Mouse (Mus musculus): ENCODE results near the gene Ebi3.
A peak's percentile ranks its signal among the peaks of the same experiment; 100 is the strongest.

Gene Ebi3

DNA sequence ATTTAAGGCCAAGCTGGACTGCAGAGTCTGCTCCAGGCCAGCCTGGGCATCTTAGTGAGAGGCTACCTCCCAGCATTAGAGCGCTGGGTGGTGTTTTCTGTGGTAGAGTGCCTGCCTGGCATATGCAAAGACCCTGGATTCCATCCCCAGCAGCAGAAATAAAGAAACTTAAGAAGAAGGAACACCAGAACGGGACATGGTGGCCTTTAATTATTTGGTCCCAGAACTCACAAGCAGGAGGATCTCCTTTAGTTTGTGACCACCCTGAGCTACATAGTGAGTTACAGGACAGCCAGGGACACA lies 6.1 kb downstream of the Ebi3 start:
- DNase-seq (ENCODE audit: low read depth, low spot score): no peak

DNA sequence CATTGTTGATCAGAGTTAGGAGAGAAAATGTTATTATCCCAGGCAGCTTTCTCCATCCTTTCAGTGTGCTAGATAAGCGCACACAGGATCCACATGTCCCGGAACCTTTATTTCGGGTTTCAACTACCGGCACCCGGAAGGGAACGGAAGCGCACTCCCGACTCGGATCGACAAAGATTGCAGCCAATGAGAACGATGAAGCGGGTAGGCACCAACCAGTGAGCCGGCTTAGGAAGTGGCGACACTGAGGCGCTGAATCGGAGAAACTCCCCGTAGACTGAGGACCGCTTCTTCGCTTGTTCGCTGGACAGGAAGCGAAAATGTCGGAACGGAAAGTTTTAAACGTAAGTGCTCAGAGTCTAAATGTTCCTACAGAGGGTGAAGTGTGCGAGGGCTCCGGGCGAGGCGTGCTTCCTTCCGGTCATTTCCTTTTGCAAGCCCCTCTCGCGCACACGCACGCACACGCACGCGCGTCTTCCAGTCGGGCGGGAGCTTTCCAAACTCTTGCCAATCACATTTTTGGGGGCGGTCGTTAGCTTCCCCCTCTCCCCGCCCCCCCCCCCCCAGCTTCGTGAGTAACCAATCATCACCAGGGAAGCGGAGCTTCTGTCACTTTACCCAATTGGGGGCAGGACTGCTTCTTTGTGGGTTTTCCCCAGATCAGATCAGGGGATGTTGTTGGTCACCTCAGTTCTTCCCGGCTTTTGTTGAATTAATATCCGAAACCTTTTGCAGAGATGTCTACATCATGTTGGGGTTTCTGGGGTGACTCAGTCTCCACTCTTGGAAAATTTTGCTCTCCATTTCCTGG lies 6.7 kb downstream of the Ebi3 start, which contains the start of gene Yju2:
TSS of gene Yju2 (plus strand) at position 182 of the 811 bp plus-strand sequence.
- peak; percentile 97 for DNase-seq (ENCODE audit: low read depth, low spot score)

DNA sequence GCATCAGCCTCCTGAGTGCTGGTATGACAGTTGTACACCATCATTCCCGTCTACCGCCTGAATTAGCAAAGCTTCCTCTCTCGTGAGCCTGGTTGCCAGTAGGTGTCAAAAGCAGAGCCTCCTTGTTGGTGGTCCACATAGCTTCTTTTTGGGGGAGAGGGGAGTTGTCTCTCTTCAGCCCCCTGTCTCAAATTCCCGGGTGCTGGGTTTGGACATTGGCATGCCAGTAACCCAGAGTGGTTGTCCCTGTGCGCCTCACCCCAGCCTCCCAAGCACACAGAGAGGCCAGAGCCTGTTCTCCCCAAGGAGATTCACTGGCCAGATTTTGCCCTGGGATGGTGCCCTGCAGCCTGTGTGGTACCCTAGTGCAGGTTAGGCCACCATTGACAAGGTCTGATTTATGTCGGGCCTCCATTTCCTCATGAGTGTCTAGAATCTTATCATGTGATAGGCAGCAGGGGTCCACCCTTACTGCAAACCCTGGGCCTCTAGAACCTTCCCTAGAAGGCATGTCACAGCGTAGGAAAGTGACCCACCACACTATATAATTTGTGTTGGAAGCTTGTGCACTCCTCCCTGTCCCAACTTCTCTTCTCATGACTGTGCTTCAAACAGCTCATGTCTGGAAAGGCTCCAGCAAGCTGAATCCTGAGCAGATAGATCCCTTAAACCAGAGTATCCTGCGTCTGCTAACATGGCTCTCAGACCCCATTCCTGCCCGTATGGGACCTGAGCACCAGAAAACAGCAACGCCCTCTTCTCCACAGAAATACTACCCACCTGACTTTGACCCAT lies 7.7 kb downstream of the Ebi3 start:
- DNase-seq (ENCODE audit: low read depth, low spot score): no peak

DNA sequence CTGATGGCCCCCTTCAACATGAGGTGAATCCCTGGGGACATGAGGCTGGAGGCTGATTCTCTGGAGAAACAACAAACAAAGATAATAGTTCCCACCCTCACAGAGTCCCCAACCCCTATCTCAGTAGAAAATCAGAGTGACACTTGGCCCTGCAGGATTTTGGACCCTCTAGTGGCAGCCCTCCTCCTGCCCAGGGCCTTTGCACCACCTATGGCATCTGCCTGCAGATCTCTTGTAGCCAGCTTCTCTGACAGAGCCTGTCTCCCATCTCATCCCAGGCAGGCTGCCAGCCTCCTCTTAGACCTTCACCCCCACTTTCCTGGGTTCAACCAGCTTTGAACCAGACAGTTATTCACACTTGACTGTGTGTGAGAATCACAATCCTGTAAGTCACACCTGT lies 8.4 kb downstream of the Ebi3 start:
- DNase-seq (ENCODE audit: low read depth, low spot score): no peak

DNA sequence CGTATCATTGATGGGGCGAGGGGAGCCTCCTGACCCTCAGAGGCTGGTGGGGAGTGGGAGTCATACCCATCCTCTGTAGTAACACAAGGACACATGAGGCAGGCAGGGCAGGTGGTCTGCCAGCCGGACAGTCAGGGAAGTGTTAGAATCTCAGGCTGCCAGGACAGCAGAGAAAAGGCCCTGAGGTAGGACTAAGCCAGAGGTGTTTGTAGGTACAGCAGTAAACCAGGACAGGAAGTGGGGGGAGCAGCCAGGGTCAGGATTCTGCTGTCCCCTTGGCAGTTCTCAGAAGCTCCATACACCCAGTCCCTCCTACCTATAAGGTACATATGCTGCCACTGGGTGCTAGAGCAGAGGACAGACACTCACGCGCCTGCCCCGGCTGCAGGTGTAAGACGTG lies 9.2 kb downstream of the Ebi3 start:
- DNase-seq (ENCODE audit: low read depth, low spot score): no peak

DNA sequence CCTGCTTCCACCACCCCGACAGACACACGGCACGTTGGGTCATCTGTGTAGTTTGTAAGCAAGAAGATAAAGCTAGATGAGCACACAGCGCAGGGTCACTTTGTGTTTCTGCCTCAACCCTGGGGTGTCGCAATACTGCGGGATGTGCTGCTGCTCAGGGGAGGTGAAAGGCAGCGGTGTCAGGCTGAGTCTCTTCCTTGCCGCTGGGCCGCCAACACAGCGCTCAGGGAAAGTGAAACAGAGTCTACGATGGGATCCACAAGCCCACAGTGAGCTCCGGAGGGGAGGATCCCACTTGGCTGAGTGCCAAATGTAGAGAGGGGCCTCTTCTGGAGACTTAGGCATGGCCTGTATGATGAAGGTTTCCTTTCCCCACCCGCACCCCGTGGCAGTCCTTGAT lies 10.7 kb downstream of the Ebi3 start:
- DNase-seq (ENCODE audit: low read depth, low spot score): peak; percentile 53

DNA sequence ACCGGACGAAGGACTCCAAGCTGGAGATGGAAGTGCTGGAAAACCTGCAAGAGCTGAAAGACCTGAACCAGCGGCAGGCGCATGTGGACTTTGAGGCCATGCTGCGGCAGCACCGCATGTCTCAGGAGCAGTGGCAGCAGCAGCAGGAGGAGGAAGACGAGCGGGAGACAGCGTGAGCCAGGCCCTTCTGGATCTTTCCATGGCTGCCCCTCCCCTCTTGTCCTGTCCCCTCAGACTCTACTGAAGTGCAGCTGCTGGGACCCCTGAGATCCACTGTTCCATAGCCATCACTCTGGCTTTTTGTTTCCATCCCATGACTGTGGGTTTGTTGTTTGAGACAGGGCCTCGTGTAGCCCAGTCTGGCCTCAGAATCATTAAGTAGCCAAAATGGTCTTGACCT lies 12.1 kb downstream of the Ebi3 start:
- no peak for DNase-seq (ENCODE audit: low read depth, low spot score)

DNA sequence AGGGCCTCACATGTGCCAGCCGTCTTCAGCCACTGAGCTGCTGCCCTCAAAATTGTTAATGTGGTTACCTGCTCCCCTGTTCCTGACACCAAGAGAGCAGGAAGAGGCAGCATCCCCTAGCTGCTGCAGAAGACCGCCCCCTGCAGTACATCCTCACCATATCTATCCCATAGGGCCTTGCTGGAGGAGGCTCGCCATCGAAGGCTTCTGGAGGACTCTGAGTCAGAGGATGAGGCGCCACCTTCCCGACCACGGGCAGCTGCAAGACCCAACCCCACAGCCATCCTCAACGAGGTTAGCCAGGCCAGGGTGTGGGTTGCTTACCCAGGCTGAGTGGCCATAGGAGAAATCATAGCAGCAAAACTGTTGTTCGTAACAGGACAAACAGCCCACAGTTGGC lies 12.6 kb downstream of the Ebi3 start:
- DNase-seq (ENCODE audit: low read depth, low spot score): no peak

DNA sequence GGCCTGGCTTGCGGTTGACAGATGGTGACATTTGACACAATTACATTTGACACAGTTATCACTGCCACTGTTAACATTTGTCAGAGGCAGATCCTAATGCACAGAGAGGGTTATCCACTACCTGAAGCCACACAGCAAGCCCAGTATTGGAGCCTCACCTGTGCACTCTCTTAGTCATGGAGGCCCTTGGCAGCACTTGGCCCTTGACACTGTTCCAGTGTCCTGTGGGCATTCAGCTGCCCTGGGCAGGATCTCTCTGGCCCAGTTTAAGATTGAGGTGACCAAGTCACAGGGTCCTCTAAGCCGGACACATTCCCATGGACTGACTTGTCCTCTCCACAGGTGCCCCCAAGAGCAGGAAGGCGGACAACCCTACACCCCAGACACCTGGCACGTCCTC lies 14.7 kb downstream of the Ebi3 start:
- DNase-seq (ENCODE audit: low read depth, low spot score): no peak

DNA sequence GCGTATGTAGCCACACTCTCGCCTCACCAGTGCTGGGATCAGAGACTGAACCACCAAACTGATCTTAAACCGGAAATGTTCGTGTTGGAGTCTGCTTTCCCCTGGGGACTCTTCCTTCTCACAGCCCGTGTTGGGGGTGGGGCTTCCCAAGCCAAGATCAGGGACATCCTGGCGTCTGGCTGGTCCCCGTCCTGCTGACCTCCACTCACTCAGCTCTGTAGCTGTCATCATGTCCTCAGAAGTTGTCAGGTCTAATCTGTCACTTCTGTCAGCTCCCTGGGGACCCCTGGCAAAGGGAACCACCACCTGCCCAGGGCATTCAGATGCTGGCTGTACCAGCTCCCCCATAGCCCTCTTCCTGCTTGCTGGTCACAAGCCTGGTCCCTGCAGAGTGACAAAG lies 15.8 kb downstream of the Ebi3 start:
- no peak for DNase-seq (ENCODE audit: low read depth, low spot score)

DNA sequence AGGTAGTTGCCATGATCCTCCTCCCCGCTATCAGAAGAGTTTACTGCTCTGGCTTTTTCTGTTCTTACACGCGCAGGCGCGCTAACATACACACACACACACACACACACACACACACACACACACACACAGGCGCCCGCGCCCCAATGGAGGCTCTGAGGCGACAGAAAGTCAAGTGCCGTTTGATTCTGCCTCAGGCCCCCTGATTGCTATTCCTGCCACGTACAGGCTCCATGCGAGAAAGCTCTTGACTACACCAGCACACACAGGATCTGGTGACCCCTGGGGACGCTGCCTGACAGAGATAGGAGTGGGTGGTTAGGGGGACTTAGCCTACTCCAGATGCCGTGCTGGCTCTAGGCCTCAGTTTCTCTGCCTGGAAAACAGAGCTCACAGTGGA lies 17.1 kb downstream of the Ebi3 start:
- DNase-seq (ENCODE audit: low read depth, low spot score): peak; percentile 33

DNA sequence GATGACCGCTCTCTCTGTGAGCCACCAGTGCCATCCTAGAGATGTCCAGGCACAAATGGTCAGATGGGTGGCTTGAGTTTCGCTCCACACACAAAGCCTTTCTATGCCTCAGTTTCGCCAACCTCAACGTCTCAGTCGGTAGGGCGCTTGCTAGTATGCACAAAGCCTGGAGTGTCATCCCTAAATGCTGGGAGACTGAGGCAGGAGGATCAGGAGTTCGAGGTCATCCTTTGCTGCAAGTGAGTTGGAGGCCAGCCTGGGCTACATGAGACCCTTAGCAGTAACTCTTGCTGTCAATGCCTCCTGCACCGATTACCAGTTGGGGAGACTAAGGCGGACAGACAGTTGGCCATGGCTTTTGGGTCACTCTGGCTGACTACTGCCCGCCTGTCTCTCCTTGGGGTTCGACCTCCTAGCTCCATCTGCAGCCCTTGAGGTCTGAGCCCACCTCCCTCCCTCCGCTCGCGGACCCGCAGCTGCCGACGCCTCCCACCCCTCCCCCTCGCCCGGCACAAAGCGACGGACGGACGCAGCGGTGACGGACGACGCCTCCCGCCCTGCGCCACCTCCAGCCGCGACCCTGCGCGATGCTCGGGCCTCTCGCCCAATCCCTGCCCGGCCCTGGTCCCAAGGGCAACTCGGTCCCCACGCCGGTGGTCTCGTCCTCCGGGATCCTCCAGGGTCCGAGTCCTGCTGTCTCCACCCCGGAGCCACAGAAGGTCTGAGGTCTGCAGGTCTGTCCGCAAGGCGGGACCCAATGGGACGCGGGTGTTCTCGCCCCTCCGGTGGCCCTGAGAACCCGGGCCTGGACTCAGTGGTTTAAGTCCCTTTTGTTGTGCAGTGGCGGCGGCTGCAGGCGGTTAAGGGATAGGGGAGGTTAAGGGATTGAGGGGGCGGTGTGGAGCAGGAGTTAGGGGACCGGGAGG lies 17.8 kb downstream of the Ebi3 start, which contains the start of gene Shd:
TSS of gene Shd (plus strand) at position 502 of the 926 bp plus-strand sequence.
- peak; percentile 46 for DNase-seq (ENCODE audit: low read depth, low spot score)

DNA sequence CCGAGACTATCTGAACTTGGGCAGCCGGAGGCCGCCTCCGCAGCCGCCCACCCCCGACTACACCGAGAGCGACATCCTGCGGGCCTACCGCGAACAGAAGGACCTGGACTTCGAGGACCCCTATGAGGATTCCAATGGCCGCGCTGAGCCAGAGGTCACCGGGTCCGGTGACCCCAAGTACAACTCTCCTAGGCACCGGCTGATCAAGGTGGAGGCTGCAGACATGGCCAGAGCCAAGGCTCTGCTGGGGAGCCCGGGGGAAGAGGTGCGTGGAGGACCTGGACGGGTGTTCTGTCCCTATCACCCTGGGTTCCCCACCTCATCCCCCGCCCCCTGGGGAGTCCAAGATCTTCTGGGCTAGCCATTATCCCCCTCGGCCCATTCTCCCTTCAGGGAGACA lies 19.0 kb downstream of the Ebi3 start:
- no peak for DNase-seq (ENCODE audit: low read depth, low spot score)

DNA sequence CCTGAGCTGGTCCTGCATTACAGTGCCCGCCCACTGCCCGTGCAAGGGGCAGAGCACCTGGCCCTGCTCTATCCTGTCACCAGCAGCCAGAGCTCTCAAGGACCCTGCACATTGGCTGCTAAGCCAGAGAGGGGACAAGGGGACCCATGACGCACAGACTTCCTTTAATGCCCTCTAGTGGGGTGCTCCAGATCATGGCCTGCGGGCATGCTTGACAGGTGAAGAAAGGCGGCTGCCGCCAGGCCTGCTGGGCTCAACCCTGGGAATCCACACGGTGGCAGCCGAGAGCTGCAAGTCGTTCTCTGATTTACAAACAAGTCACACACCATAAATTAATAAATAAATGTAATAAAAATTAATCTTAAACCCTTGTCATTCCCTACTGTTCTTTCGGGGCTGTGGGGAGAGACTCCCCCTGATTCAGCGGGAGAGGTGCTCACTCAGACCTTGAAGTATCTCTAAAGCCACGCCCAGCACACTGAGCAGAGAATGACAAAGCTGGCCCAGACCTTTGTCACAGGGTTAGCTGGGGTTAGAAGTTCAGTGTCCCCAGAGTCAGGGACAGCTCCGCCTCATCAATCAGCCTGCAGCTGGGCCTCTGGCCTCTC lies 23.9 kb downstream of the Ebi3 start:
- peak; percentile 85 for DNase-seq (ENCODE audit: low read depth, low spot score)

DNA sequence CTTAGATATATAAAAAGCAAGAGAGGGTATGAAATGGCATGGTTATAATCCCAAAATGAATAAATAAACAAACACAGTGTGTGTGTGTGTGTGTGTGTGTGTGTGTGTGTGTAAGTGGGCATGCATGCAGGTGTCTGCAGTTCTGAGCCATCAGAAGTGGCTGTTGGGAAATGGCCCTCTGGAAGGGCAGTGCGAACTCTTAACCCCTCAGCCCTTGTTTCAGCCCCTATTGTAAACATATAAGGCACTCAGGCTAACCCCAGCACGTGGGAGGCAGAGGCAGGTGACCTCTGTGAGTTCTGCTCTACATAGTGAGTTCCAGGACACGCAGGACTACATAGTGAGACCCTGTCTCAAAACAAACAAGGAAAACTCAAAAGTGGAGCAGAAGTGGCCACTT lies 24.9 kb downstream of the Ebi3 start:
- no peak for DNase-seq (ENCODE audit: low read depth, low spot score)

DNA sequence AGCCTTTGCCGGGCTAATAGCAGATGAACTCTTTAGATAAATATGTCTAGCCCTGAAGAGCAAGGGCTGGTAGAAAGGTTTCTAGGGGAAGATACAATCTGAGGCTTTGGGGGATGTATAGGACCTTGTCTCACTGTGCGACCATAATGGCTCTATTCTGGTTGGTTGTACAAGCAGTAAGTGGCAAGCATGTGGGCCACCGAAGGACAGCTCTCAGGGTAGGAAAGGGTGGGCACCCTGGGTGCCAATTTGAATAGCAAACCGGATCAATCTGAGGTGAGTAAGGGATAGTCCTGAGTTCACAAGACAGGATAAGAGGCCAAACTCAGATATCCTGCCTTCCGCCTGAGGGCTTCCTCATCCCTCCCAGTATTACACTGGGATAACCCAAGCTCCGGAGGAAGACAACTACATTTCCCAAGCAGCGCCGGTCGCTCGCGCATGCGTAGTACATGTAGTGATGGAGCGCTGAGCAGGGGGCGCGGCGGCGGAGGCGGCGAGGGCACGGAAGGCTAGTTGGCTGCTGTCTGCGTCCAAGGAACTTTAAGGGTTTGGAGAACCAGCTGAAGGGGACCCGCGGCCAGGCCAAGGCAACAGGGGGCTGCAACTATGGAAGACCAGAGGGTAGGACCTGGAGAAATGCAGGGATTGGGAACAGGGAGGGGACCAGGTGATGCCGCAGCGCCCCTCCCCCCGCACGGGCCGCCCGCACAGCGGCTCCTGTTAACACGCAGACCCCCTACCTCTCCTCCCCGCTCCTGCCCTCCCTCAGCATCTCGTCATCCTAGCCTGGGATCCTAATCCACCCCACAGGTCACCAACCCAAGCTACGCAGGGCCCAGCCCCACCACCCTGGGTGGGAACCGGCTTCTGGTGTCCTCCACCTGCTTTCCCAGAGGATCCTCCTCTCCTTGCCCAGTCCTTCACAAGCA lies 33.9 kb downstream of the Ebi3 start, which contains the start of gene Fsd1:
TSS of gene Fsd1 (plus strand) at position 480 of the 932 bp plus-strand sequence.
- DNase-seq (ENCODE audit: low read depth, low spot score): peak; percentile 88

DNA sequence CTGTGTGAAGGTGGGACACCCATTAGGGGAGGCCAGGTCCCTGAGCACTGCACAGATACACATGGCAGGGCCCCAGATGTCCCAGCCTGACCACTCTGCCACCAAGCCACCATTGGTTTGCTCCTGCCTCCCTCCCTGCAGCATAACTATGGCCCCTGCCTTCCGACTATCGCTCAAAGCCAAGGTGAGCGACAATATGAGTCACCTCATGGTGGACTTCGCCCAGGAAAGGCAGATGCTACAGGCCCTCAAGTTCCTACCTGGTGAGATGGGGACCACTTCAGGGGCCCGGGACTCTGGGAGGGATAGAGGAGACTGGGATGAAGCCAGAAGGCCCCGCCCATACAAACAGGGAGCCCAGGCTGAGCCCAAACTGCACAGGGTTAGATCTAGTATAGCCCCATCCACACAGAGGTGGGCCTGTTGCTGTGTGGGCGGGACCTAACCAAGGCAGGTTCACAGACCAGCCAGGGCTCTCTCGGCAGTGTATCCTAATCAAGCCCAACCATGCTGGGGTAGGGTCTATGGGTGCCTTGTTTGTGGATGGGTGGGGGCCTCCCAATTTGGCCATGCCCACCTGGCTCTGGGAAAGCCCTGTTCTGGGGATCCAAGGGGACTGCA lies 37.9 kb downstream of the Ebi3 start:
- peak; percentile 40 for DNase-seq (ENCODE audit: low read depth, low spot score)

DNA sequence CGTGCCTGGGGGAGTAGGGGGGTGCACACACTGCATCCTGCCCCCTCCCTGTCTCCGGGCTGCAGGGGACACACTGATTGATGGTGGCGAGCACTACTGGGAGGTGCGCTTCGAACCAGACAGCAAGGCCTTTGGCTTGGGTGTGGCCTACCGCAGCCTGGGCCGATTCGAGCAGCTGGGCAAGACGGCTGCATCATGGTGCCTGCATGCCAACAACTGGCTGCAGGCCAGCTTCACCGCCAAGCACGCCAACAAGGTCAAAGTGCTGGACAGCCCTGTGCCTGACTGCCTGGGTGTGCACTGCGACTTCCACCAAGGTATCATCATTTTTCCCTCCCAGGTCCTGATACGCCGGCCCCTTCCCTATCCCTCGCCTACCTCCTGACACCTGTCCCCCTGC lies 43.6 kb downstream of the Ebi3 start:
- no peak for DNase-seq (ENCODE audit: low read depth, low spot score)

DNA sequence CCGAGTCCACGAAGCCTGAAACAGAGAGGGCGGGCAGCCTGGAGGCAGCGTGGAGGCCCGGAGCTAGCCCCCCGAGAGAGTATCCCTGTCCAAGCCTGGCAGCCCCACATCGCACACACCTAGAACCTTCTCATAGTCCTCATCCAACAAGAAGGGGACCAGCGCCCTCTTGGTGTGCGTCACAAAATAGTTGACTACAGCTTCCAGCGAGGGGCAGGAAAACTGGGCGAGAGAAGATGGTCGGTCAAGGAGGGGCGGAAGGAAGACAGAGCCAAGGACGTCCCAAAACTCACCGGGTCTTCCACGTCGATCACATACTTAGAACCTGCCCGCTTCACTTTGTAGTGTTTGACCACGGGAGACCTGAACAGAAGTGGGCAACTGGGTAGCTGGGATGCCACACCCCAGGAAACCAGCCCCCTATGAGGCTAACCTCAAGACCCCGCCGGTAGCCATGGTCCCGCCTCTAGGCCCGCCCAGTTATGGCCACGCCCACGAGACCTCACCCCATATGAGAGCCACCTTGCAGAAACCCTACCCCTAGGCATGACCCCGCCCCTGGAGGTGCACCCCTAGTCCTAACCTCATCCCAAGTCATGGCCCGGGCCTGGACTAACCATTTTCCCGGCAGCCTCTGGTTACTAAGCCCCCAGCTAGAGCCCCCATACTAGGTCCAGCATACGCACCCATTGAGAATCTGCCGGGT lies 47.5 kb downstream of the Ebi3 start:
- DNase-seq (ENCODE audit: low read depth, low spot score): peak; percentile 70

Data from ZHBTc4 (cell line).